Mouse (Mus musculus): ENCODE results near the gene Hcn4. TPM values are rescaled to one million over a fixed set of nuclear protein-coding genes. Genes with fewer than 3 reads are reported as not detected.

Gene Hcn4
- total and polyA plus RNA-seq, 2 experiments: not detected

- Histone ChIP-seq H3K79me2 (ENCODE audit: control insufficient read depth, insufficient read depth, low read length) (no peaks in the 10 kb centered on the region), H3K27me3 (ENCODE audit: control insufficient read depth, insufficient read depth, low read length) (no peaks in the 10 kb centered on the region), H3K36me3 (ENCODE audit: control insufficient read depth, insufficient read depth, low read length) (no peaks in the 10 kb centered on the region), H3K4me1 (ENCODE audit: control insufficient read depth, insufficient read depth, low read length) (no peaks in the 10 kb centered on the region), H3K27ac (replicated peaks; ENCODE audit: insufficient read depth, low read depth, low read length) (no peak overlapping the region), H3K9ac (ENCODE audit: low read depth, low read length) (no peak overlapping the region), H3K4me3 (ENCODE audit: insufficient read depth, low read depth, low read length) (no peak overlapping the region)
- 73% methylated on average over 5 of the region's 5 CpGs for WGBS
- no peak for DNase-seq (ENCODE audit: extremely low read depth, low read depth, low spot score)
- TF ChIP-seq POLR2A (IDR thresholded peaks at IDR 0.05; ENCODE audit: extremely low read depth, insufficient read depth, low read length): no peak
- TF ChIP-seq CTCF (IDR thresholded peaks at IDR 0.05; ENCODE audit: low read depth, low read length): no peak
These were observed 15.3 kb downstream of the Hcn4 start for GRCm38 (mm10) chr9:58838504-58838903.

GRCm38 (mm10) chr9:58841655-58842054, 18.4 kb downstream of the Hcn4 start:
- Histone ChIP-seq H3K4me3 (ENCODE audit: insufficient read depth, low read depth, low read length) (no peak overlapping the region), H3K27ac (replicated peaks; ENCODE audit: insufficient read depth, low read depth, low read length) (no peak overlapping the region), H3K27me3 (ENCODE audit: control insufficient read depth, insufficient read depth, low read length) (no peaks in the 10 kb centered on the region), H3K79me2 (ENCODE audit: control insufficient read depth, insufficient read depth, low read length) (no peaks in the 10 kb centered on the region), H3K9ac (ENCODE audit: low read depth, low read length) (no peak overlapping the region), H3K36me3 (ENCODE audit: control insufficient read depth, insufficient read depth, low read length) (no peaks in the 10 kb centered on the region), H3K4me1 (ENCODE audit: control insufficient read depth, insufficient read depth, low read length) (no peaks in the 10 kb centered on the region)
- TF ChIP-seq CTCF (IDR thresholded peaks at IDR 0.05; ENCODE audit: low read depth, low read length): 0 out of 2 replicates have a peak, but pooled peaks have one; percentile 0
- TF ChIP-seq POLR2A (IDR thresholded peaks at IDR 0.05; ENCODE audit: extremely low read depth, insufficient read depth, low read length): no peak
- 11% methylated on average over 6 of the region's 6 CpGs for WGBS
- peak; percentile 7 for DNase-seq (ENCODE audit: extremely low read depth, low read depth, low spot score)

- Histone ChIP-seq H3K79me2 (ENCODE audit: control insufficient read depth, insufficient read depth, low read length) (no peaks in the 10 kb centered on the region), H3K4me1 (ENCODE audit: control insufficient read depth, insufficient read depth, low read length) (no peaks in the 10 kb centered on the region), H3K27me3 (ENCODE audit: control insufficient read depth, insufficient read depth, low read length) (no peaks in the 10 kb centered on the region), H3K9ac (ENCODE audit: low read depth, low read length) (no peak overlapping the region), H3K27ac (replicated peaks; ENCODE audit: insufficient read depth, low read depth, low read length) (no peak overlapping the region), H3K36me3 (ENCODE audit: control insufficient read depth, insufficient read depth, low read length) (no peaks in the 10 kb centered on the region), H3K4me3 (ENCODE audit: insufficient read depth, low read depth, low read length) (no peak overlapping the region)
- no peak for DNase-seq (ENCODE audit: extremely low read depth, low read depth, low spot score)
- no peak for TF ChIP-seq POLR2A (IDR thresholded peaks at IDR 0.05; ENCODE audit: extremely low read depth, insufficient read depth, low read length)
- TF ChIP-seq CTCF (IDR thresholded peaks at IDR 0.05; ENCODE audit: low read depth, low read length): no peak
- 88% methylated on average over 3 of the region's 3 CpGs for WGBS
These were observed 21.4 kb downstream of the Hcn4 start for GRCm38 (mm10) chr9:58844597-58844996.

GRCm38 (mm10) chr9:58847008-58847407, 23.8 kb downstream of the Hcn4 start:
- Histone ChIP-seq H3K36me3 (ENCODE audit: control insufficient read depth, insufficient read depth, low read length) (no peaks in the 10 kb centered on the region), H3K79me2 (ENCODE audit: control insufficient read depth, insufficient read depth, low read length) (no peaks in the 10 kb centered on the region), H3K27me3 (ENCODE audit: control insufficient read depth, insufficient read depth, low read length) (no peaks in the 10 kb centered on the region), H3K9ac (ENCODE audit: low read depth, low read length) (no peak overlapping the region), H3K4me1 (ENCODE audit: control insufficient read depth, insufficient read depth, low read length) (no peaks in the 10 kb centered on the region), H3K4me3 (ENCODE audit: insufficient read depth, low read depth, low read length) (no peak overlapping the region), H3K27ac (replicated peaks; ENCODE audit: insufficient read depth, low read depth, low read length) (no peak overlapping the region)
- DNase-seq (ENCODE audit: extremely low read depth, low read depth, low spot score): no peak
- WGBS: 48% methylated on average over 3 of the region's 3 CpGs
- TF ChIP-seq POLR2A (IDR thresholded peaks at IDR 0.05; ENCODE audit: extremely low read depth, insufficient read depth, low read length): no peak
- no peak for TF ChIP-seq CTCF (IDR thresholded peaks at IDR 0.05; ENCODE audit: low read depth, low read length)

GRCm38 (mm10) chr9:58847676-58848075, 24.5 kb downstream of the Hcn4 start:
- no peak for DNase-seq (ENCODE audit: extremely low read depth, low read depth, low spot score)
- H3K4me3 ChIP-seq (ENCODE audit: insufficient read depth, low read depth, low read length): no peak overlapping the region
- no peaks in the 10 kb centered on the region for H3K27me3 ChIP-seq (ENCODE audit: control insufficient read depth, insufficient read depth, low read length)
- 70% methylated on average over 7 of the region's 7 CpGs for WGBS
- TF ChIP-seq CTCF (IDR thresholded peaks at IDR 0.05; ENCODE audit: low read depth, low read length) (no peak), POLR2A (IDR thresholded peaks at IDR 0.05; ENCODE audit: extremely low read depth, insufficient read depth, low read length) (no peak)
- H3K36me3 ChIP-seq (ENCODE audit: control insufficient read depth, insufficient read depth, low read length): no peaks in the 10 kb centered on the region
- no peak overlapping the region for H3K27ac ChIP-seq (replicated peaks; ENCODE audit: insufficient read depth, low read depth, low read length)
- H3K79me2 ChIP-seq (ENCODE audit: control insufficient read depth, insufficient read depth, low read length): no peaks in the 10 kb centered on the region
- H3K9ac ChIP-seq (ENCODE audit: low read depth, low read length): no peak overlapping the region
- no peaks in the 10 kb centered on the region for H3K4me1 ChIP-seq (ENCODE audit: control insufficient read depth, insufficient read depth, low read length)

GRCm38 (mm10) chr9:58849576-58850315, 26.5 kb downstream of the Hcn4 start:
- TF ChIP-seq POLR2A (IDR thresholded peaks at IDR 0.05; ENCODE audit: extremely low read depth, insufficient read depth, low read length) (no peak), CTCF (IDR thresholded peaks at IDR 0.05; ENCODE audit: low read depth, low read length) (no peak)
- H3K27me3 ChIP-seq (ENCODE audit: control insufficient read depth, insufficient read depth, low read length): no peaks in the 10 kb centered on the region
- WGBS: 82% methylated on average over 13 of the region's 13 CpGs
- H3K4me1 ChIP-seq (ENCODE audit: control insufficient read depth, insufficient read depth, low read length): no peaks in the 10 kb centered on the region
- H3K79me2 ChIP-seq (ENCODE audit: control insufficient read depth, insufficient read depth, low read length): no peaks in the 10 kb centered on the region
- no peaks in the 10 kb centered on the region for H3K36me3 ChIP-seq (ENCODE audit: control insufficient read depth, insufficient read depth, low read length)
- H3K9ac ChIP-seq (ENCODE audit: low read depth, low read length): no peak overlapping the region
- no peak overlapping the region for H3K27ac ChIP-seq (replicated peaks; ENCODE audit: insufficient read depth, low read depth, low read length)
- no peak for DNase-seq (ENCODE audit: extremely low read depth, low read depth, low spot score)
- H3K4me3 ChIP-seq (ENCODE audit: insufficient read depth, low read depth, low read length): no peak overlapping the region
